Mouse (Mus musculus): Measurements from ENCODE around the gene Olfr881.

The Olfr881 gene

GRCm38 (mm10) chr9:37991525-37991924 is at the start of gene Olfr881:
TSS of gene Olfr881 (plus strand) at chr9:37991825.
- TF ChIP-seq GATA4 (IDR thresholded peaks at IDR 0.05; ENCODE audit: insufficient replicate concordance, low read length): no peak

- TF ChIP-seq GATA4 (IDR thresholded peaks at IDR 0.05; ENCODE audit: insufficient replicate concordance, low read length): no peak
Observed at GRCm38 (mm10) chr9:37998581-37999204, 7.1 kb downstream of the Olfr881 start.

DNA sequence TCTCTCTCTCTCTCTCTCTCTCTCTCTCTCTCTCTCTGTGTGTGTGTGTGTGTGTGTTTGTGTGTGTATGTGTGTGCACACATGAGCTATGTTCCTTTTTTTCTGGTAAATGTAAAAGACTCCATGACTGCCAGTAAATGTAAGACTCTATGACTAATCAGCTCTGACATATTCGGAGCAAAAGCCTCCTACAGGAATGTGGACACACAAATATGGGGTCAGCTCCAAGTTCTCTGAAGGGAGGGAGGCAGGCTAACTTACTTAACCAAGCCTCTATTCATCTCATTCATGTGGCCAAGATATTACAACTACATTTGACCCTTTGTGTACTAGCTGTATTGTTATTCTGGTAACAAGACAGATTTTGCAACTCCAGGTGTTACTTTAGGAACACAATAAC is 8.4 kb downstream of the Olfr881 start:
- TF ChIP-seq GATA4 (IDR thresholded peaks at IDR 0.05; ENCODE audit: insufficient replicate concordance, low read length): no peak

GRCm38 (mm10) chr9:38025508-38025907 is 33.9 kb downstream of the Olfr881 start, which contains the start of gene Olfr883:
TSS of gene Olfr883 (plus strand) at chr9:38025808.
- no peak for TF ChIP-seq GATA4 (IDR thresholded peaks at IDR 0.05; ENCODE audit: insufficient replicate concordance, low read length)

Measured in liver, adult (tissue).